Mouse (Mus musculus) midbrain, embryonic 15.5 days (tissue): Measurements from ENCODE around the gene Jund. TPM values are rescaled to one million over a fixed set of nuclear protein-coding genes. Genes with fewer than 3 reads are reported as not detected.

Source experiments
- ATAC-seq: fragments of 200-750 bp; cut with Nextera tagmentation; replicated peaks from 2 replicates; pipeline ENCODE4 v1.8.0; 2017; ENCODE audit warnings: moderate TSS enrichment
- H3K27ac ChIP-seq: fragments of 300-500 bp; sonication (generic); 2 replicates; pipeline ENCODE4 v1.5.1; 2015; ENCODE audit warnings: mild to moderate bottlenecking, inconsistent platforms
- H3K27me3 ChIP-seq: fragments of 300-500 bp; sonication (generic); replicated peaks from 2 replicates; pipeline ENCODE4 v1.6.1; 2015; ENCODE audit warnings: inconsistent platforms
- H3K36me3 ChIP-seq: fragments of 300-500 bp; sonication (generic); replicated peaks from 2 replicates; pipeline ENCODE4 v1.6.1; 2015; ENCODE audit warnings: inconsistent platforms
- H3K4me1 ChIP-seq: fragments of 300-500 bp; sonication (generic); 2 replicates; pipeline ENCODE4 v1.6.1; 2015; ENCODE audit warnings: inconsistent platforms
- H3K4me2 ChIP-seq: fragments of 300-500 bp; sonication (generic); 2 replicates; pipeline ENCODE4 v1.6.1; 2015; ENCODE audit warnings: inconsistent platforms, mild to moderate bottlenecking, moderate library complexity
- H3K4me3 ChIP-seq: fragments of 300-500 bp; sonication (generic); 2 replicates; pipeline ENCODE4 v1.5.1; 2015; ENCODE audit warnings: mild to moderate bottlenecking, inconsistent platforms
- H3K9ac ChIP-seq: fragments of 300-500 bp; sonication (generic); 2 replicates; pipeline ENCODE4 v1.6.1; 2015; ENCODE audit warnings: mild to moderate bottlenecking, inconsistent platforms
- H3K9me3 ChIP-seq: fragments of 300-500 bp; sonication (generic); 2 replicates; pipeline ENCODE4 v1.6.1; 2016; ENCODE audit warnings: inconsistent platforms
- WGBS: fragments of 180-500 bp; shearing (Covaris S2); methylation state at CpG from one replicate; pipeline ENCODE4 v1.1.7; 2015; ENCODE audit warnings: mixed read lengths; 5-methylcytosine and 5-hydroxymethylcytosine counted together
- polyA plus RNA-seq: library from polyadenylated mRNA; unstranded; fragments of >200 nt; fragmentation: Nextera tagmentation; extraction: Ambion mirVana; gene quantifications from 2 replicates; pipeline ENCODE4 v1.2.1, GENCODE M21; 2015

Gene Jund
- polyA plus RNA-seq, 1 experiment from 2014 or later: 83.0 TPM

GRCm38 (mm10) chr8:70703287-70703686 is 4.5 kb downstream of the Jund start, which contains the start of gene Iqcn:
Gene Iqcn, plus strand, starts transcription at chr8:70703457.
- Histone ChIP-seq H3K9ac (no peak within 1 kb of the TSS), H3K4me2 (peak within 1 kb of the TSS; percentile 64), H3K36me3 (no peaks in the 10 kb centered on the region), H3K27ac (no peak within 1 kb of the TSS), H3K4me1 (peaks cover 33% of the 10 kb centered on the region), H3K4me3 (no peak within 1 kb of the TSS; the same call in 1 of the 2 replicates), H3K27me3 (no peaks in the 10 kb centered on the region), H3K9me3 (no peaks in the 10 kb centered on the region)
- ATAC-seq: no peak
- 95% methylated on average over 3 of the region's 3 CpGs for WGBS

GRCm38 (mm10) chr8:70708281-70708680 is 9.5 kb downstream of the Jund start:
- H3K36me3 ChIP-seq: no peaks in the 10 kb centered on the region
- no peak overlapping the region for H3K27ac ChIP-seq
- H3K9ac ChIP-seq: no peak overlapping the region
- no peak overlapping the region for H3K4me2 ChIP-seq
- H3K27me3 ChIP-seq: no peaks in the 10 kb centered on the region
- no peak for ATAC-seq
- H3K4me1 ChIP-seq: peaks cover 5% of the 10 kb centered on the region; the same call in 1 of the 2 replicates
- no peaks in the 10 kb centered on the region for H3K9me3 ChIP-seq
- no peak overlapping the region for H3K4me3 ChIP-seq
- WGBS: 89% methylated on average over 14 of the region's 14 CpGs

- no peaks in the 10 kb centered on the region for H3K9me3 ChIP-seq
- H3K9ac ChIP-seq: no peak overlapping the region
Observed at GRCm38 (mm10) chr8:70709794-70710193, 11.0 kb downstream of the Jund start.

GRCm38 (mm10) chr8:70710296-70710695 is 11.5 kb downstream of the Jund start:
- no peak overlapping the region for H3K4me2 ChIP-seq
- WGBS: 89% methylated on average over 1 of the region's 1 CpGs

More at GRCm38 (mm10) chr8:70709794-70710193, 11.0 kb downstream of the Jund start:
- Histone ChIP-seq H3K27ac (no peak overlapping the region), H3K36me3 (no peaks in the 10 kb centered on the region), H3K4me3 (no peak overlapping the region), H3K4me1 (no peaks in the 10 kb centered on the region), H3K27me3 (no peaks in the 10 kb centered on the region), H3K4me2 (no peak overlapping the region)
- WGBS: 93% methylated on average over 9 of the region's 9 CpGs
- ATAC-seq: no peak

GRCm38 (mm10) chr8:70711041-70711440 is 12.3 kb downstream of the Jund start:
- Histone ChIP-seq H3K4me1 (no peaks in the 10 kb centered on the region), H3K27ac (no peak overlapping the region), H3K27me3 (no peaks in the 10 kb centered on the region), H3K36me3 (no peaks in the 10 kb centered on the region), H3K9me3 (no peaks in the 10 kb centered on the region), H3K4me2 (no peak overlapping the region), H3K4me3 (no peak overlapping the region), H3K9ac (no peak overlapping the region)
- 90% methylated on average over 11 of the region's 11 CpGs for WGBS
- ATAC-seq: no peak

More at GRCm38 (mm10) chr8:70710296-70710695, 11.5 kb downstream of the Jund start:
- no peak overlapping the region for H3K4me3 ChIP-seq
- no peak overlapping the region for H3K9ac ChIP-seq
- H3K27ac ChIP-seq: no peak overlapping the region
- H3K9me3 ChIP-seq: no peaks in the 10 kb centered on the region
- H3K4me1 ChIP-seq: no peaks in the 10 kb centered on the region
- H3K27me3 ChIP-seq: no peaks in the 10 kb centered on the region
- ATAC-seq: no peak
- no peaks in the 10 kb centered on the region for H3K36me3 ChIP-seq

GRCm38 (mm10) chr8:70713991-70714390 is 15.2 kb downstream of the Jund start:
- no peak overlapping the region for H3K9ac ChIP-seq
- H3K27me3 ChIP-seq: no peaks in the 10 kb centered on the region
- no peak for ATAC-seq
- WGBS: 82% methylated on average over 7 of the region's 7 CpGs
- no peaks in the 10 kb centered on the region for H3K4me1 ChIP-seq
- H3K36me3 ChIP-seq: no peaks in the 10 kb centered on the region
- H3K27ac ChIP-seq: no peak overlapping the region
- H3K9me3 ChIP-seq: no peaks in the 10 kb centered on the region
- no peak overlapping the region for H3K4me2 ChIP-seq
- H3K4me3 ChIP-seq: no peak overlapping the region

GRCm38 (mm10) chr8:70715086-70715485 is 16.3 kb downstream of the Jund start:
- 76% methylated on average over 2 of the region's 2 CpGs for WGBS
- Histone ChIP-seq H3K27ac (no peak overlapping the region), H3K4me3 (no peak overlapping the region), H3K9me3 (no peaks in the 10 kb centered on the region), H3K36me3 (no peaks in the 10 kb centered on the region), H3K27me3 (no peaks in the 10 kb centered on the region), H3K9ac (no peak overlapping the region), H3K4me2 (no peak overlapping the region), H3K4me1 (no peaks in the 10 kb centered on the region)
- ATAC-seq: no peak

- H3K27ac ChIP-seq: no peak overlapping the region
- H3K27me3 ChIP-seq: no peaks in the 10 kb centered on the region
- no peaks in the 10 kb centered on the region for H3K36me3 ChIP-seq
- no peaks in the 10 kb centered on the region for H3K4me1 ChIP-seq
- WGBS: 85% methylated on average over 40 of the region's 40 CpGs
- no peak overlapping the region for H3K9ac ChIP-seq
- no peak for ATAC-seq
- no peak overlapping the region for H3K4me2 ChIP-seq
- H3K9me3 ChIP-seq: no peaks in the 10 kb centered on the region
- no peak overlapping the region for H3K4me3 ChIP-seq
Observed at GRCm38 (mm10) chr8:70716521-70717400, 18.0 kb downstream of the Jund start.

GRCm38 (mm10) chr8:70718297-70718696 is 19.5 kb downstream of the Jund start, which contains the start of gene Gm3336:
Gene Gm3336, plus strand, starts transcription at chr8:70718543.
- WGBS: 4% methylated on average over 19 of the region's 19 CpGs
- Histone ChIP-seq H3K4me2 (peak within 1 kb of the TSS; percentile 23; the same call in 1 of the 2 replicates), H3K4me3 (no peak within 1 kb of the TSS), H3K27me3 (no peaks in the 10 kb centered on the region), H3K9me3 (no peaks in the 10 kb centered on the region), H3K4me1 (no peaks in the 10 kb centered on the region), H3K27ac (no peak within 1 kb of the TSS), H3K9ac (no peak within 1 kb of the TSS), H3K36me3 (no peaks in the 10 kb centered on the region)
- ATAC-seq: no peak; the same call in 1 of the 2 replicates

- no peak overlapping the region for H3K4me3 ChIP-seq
- no peaks in the 10 kb centered on the region for H3K36me3 ChIP-seq
- 69% methylated on average over 9 of the region's 9 CpGs for WGBS
- no peaks in the 10 kb centered on the region for H3K4me1 ChIP-seq
- H3K4me2 ChIP-seq: no peak overlapping the region
- H3K9ac ChIP-seq: no peak overlapping the region
- H3K9me3 ChIP-seq: no peaks in the 10 kb centered on the region
- H3K27ac ChIP-seq: no peak overlapping the region
- H3K27me3 ChIP-seq: no peaks in the 10 kb centered on the region
- no peak for ATAC-seq
Observed at GRCm38 (mm10) chr8:70719796-70720270, 21.1 kb downstream of the Jund start.

GRCm38 (mm10) chr8:70720739-70721138 is 22.0 kb downstream of the Jund start:
- WGBS: 6% methylated on average over 3 of the region's 3 CpGs
- H3K4me2 ChIP-seq: no peak overlapping the region
- no peak overlapping the region for H3K4me3 ChIP-seq
- no peaks in the 10 kb centered on the region for H3K36me3 ChIP-seq
- no peaks in the 10 kb centered on the region for H3K9me3 ChIP-seq
- no peaks in the 10 kb centered on the region for H3K27me3 ChIP-seq
- no peaks in the 10 kb centered on the region for H3K4me1 ChIP-seq
- no peak overlapping the region for H3K9ac ChIP-seq
- no peak overlapping the region for H3K27ac ChIP-seq
- ATAC-seq: peak; percentile 60

- H3K4me3 ChIP-seq: no peak overlapping the region
- no peak overlapping the region for H3K4me2 ChIP-seq
- 86% methylated on average over 8 of the region's 8 CpGs for WGBS
- no peak overlapping the region for H3K27ac ChIP-seq
- H3K27me3 ChIP-seq: peaks cover 6% of the 10 kb centered on the region; the same call in 1 of the 2 replicates
- no peak for ATAC-seq
- H3K4me1 ChIP-seq: no peaks in the 10 kb centered on the region
- no peaks in the 10 kb centered on the region for H3K36me3 ChIP-seq
- no peak overlapping the region for H3K9ac ChIP-seq
- no peaks in the 10 kb centered on the region for H3K9me3 ChIP-seq
Observed at GRCm38 (mm10) chr8:70721601-70722000, 22.9 kb downstream of the Jund start.
